Mouse (Mus musculus) left cerebral cortex, postnatal 14 days (tissue): ENCODE results near the gene Sipa1l3. TPM values are rescaled to one million over a fixed set of nuclear protein-coding genes. Genes with fewer than 3 reads are reported as not detected.
A peak's percentile ranks its signal among the peaks of the same experiment; 100 is the strongest.

Experiments used
- DNase-seq, 2 experiments: peaks; one replicate each; pipeline ENCODE4 v3.0.0; 2021 to 2022; ENCODE audit warnings: low spot score in 2 of 2, mixed read lengths in 1 of 2
- intact Hi-C: fragments of 180-260 bp; cut with DNase I; formaldehyde crosslinking; loops from one replicate; pipeline ENCODE4 v1.15.1; 2025
- total RNA-seq, 2 experiments: library from RNA; stranded (reverse); gene quantifications; 2 replicates each; pipeline ENCODE4 v1.2.3; 2021

Gene Sipa1l3
- total RNA-seq, 2 experiments from 2014 or later = 50.1 to 54.8 TPM

GRCm38 (mm10) chr7:29426056-29426455, 92.4 kb downstream of the Sipa1l3 start:
- DNase-seq = no peak
- intact Hi-C loops = no loop called here

DNA sequence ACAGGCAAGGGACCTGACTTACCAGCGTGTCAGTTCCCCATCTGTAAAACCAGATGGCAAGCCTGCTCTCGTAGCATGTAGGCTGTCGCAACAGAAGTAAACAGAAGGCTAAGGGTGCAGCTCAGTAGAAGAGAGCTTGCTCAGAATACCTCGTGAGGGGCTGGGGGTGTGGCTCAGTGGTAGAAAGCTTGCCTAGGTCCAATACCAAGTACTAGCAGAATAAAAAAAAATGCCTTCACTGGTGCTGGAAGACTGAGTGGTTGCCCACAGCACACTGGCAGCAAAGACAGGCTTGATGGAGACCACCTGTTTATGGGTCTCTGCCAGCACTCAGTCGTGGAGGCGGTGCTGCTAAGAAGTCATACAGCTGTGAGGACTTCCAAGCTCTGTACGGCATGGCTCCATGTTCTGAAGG, 93.0 kb downstream of the Sipa1l3 start:
- intact Hi-C loops = no loop called here
- DNase-seq = peak in 1 of 2 experiments; percentile 41

DNA sequence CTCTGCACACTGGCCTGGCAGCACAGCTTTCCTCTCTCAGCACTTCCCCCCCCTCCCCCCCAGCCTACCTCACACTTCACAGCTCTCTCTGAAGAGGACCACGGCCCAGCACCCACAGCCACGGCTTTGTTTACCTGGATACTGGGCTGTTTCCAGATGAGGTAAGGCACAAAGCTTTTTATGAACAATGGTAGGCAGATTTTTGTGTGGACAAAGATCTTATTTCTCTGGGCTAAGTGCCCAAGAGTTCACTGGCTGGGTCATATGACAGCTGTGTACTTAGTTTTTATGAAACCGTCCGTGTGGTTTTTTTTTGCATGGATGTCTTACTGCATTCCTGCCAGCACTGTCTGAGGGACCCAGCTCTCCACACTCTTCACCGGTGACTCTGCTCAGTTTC, 93.8 kb downstream of the Sipa1l3 start:
- intact Hi-C loops = no loop called here

GRCm38 (mm10) chr7:29421909-29422244, 96.6 kb downstream of the Sipa1l3 start:
- DNase-seq = no peak
- intact Hi-C loops = no loop called here

More for the DNA sequence above, 93.8 kb downstream of the Sipa1l3 start:
- DNase-seq = no peak

DNA sequence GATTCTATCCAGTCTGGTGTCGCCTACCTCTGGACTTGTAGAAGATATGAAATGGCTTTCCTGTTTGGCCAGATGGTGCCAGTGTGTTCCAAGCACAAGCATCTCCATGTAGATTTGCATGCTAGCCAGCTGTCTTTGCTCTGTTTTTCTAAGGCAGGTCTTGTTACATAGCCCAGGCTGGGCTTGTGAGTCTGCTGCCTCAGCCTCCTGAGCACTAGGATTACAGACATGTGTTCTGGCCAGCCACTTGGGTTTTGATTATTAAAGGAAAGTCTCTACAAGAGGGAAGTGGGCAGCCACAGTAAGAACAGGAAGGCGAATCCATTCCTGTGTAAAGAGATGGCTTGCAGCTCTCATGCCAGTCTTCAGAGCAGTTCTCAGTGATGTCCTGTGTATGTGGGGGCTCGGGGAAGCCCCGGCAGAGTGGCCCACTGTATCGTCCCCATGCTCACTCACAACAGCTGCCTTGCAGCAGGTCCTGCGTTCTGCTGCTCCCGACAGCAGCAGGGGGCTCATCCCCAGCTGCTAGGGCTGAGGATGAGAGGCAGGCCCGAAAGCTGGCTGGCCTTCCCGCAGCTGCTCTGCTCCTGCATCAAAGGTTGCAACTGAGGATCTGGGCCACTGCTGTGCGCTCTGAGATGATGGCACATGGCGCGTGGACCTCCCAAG, 97.1 kb downstream of the Sipa1l3 start:
- peak in 1 of 2 experiments; percentile 56 for DNase-seq
- intact Hi-C loops = no loop called here

DNA sequence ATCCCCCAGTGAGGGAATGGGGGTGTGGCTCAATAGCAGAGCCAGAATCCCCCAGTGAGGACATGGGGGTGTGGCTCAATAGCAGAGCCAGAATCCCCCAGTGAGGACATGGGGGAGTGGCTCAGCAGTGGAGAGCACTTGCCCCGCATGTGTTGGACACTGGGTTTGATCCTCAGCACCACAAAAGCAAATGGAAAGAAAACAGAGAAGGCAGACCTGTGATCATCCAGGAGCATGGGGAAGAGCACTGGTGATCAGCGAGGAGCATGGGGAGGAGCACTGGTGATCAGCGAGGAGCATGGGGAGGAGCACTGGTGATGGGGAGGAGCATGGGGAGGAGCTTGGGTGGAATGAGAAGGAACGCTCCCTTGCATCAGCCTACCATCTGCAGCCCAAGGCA, 98.6 kb downstream of the Sipa1l3 start:
- no peak for DNase-seq
- intact Hi-C loops = no loop called here

DNA sequence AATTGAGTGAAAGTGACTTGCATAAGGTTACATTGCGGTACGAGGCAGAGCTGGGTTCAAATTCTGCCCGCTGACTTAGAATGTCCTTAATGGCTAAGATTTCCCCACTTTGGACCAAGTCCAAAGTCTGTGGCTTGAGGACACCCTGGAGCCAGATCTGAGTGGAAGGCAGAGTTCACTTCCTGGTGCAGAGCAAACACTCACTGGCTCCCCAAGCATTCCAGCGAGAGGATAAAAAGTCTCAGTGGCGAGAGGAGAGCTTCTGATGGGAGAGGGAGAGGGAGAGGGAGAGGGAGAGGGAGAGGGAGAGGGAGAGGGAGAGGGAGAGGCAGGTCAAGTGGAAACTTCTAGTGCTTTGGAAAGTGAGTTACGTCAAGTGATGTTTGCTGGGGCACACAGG, 100.2 kb downstream of the Sipa1l3 start:
- intact Hi-C loops = no loop called here
- DNase-seq = no peak

DNA sequence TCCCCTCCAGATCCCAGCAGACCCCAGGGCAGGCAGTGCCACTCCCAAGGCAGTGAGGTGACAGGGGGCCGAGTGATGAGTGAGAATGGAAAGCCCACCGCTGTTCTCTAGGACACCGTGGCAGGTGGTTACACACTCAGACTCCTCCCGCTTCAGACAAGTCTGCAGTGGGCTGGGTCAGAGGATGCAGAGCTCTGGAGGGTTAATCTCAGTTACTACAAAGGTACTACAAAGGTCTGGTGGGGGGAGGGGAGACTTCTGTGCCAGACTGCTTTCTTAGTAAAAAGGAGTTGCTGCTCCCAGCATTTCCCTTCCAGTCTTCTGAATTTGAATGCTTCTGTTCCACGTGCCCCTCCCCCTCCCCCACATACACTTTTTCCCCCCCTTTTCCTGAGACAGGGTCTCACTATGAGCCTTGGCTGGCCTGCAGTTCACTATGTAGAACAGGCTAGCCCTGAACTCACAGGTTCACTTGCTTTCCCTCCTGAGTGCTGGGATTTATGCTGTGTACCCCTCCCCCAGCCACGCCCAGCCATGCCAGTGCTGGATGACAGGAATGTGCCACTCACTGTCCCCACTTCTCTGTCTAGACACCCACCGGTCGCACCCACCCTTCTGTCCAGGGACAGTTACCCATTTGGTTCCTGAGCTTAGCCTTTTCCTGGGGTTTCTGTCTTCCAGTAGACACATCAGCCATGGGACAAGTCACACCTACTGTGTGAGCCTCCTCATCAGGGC, 100.9 kb downstream of the Sipa1l3 start:
- no peak for DNase-seq
- intact Hi-C loops = no loop called here

GRCm38 (mm10) chr7:29416906-29417305, 101.5 kb downstream of the Sipa1l3 start:
- no peak for DNase-seq
- intact Hi-C loops = no loop called here

- DNase-seq = no peak
- intact Hi-C loops = no loop called here
Observed at GRCm38 (mm10) chr7:29411838-29412580, 106.4 kb downstream of the Sipa1l3 start.

GRCm38 (mm10) chr7:29411216-29411816, 107.1 kb downstream of the Sipa1l3 start:
- intact Hi-C loops = no loop called here
- DNase-seq = no peak

- intact Hi-C loops = no loop called here
- DNase-seq = no peak
Observed at GRCm38 (mm10) chr7:29410402-29410801, 108.0 kb downstream of the Sipa1l3 start.

DNA sequence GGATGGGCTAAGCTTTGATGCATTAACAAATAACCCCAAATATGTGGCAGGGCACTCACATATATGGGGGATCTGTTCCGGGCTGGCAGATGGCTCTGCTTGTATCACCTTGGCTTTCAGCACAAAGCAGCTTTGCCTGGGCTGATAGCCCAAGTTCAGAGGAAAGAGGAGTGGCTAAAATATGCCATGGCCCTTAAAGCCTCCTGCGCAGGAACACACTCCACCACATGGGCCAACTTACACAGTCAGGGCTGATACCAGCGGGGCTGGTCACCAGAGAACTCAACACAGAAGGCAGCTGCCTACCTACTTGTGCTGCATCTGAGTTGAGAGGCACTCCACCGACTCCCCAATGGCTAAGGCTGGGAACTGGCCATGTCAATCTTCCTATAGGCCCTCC, 111.6 kb downstream of the Sipa1l3 start:
- intact Hi-C loops = no loop called here

GRCm38 (mm10) chr7:29404126-29404525, 114.3 kb downstream of the Sipa1l3 start:
- intact Hi-C loops = no loop called here

More for the DNA sequence above, 111.6 kb downstream of the Sipa1l3 start:
- no peak for DNase-seq

GRCm38 (mm10) chr7:29402015-29402414, 116.4 kb downstream of the Sipa1l3 start:
- no peak for DNase-seq
- intact Hi-C loops = no loop called here

More at GRCm38 (mm10) chr7:29404126-29404525, 114.3 kb downstream of the Sipa1l3 start:
- no peak for DNase-seq

GRCm38 (mm10) chr7:29400451-29400850, 118.0 kb downstream of the Sipa1l3 start:
- intact Hi-C loops = no loop called here

GRCm38 (mm10) chr7:29399056-29399455, 119.4 kb downstream of the Sipa1l3 start:
- intact Hi-C loops = no loop called here

More at GRCm38 (mm10) chr7:29400451-29400850, 118.0 kb downstream of the Sipa1l3 start:
- DNase-seq = no peak

GRCm38 (mm10) chr7:29397486-29397885, 121.0 kb downstream of the Sipa1l3 start:
- no peak for DNase-seq
- intact Hi-C loops = no loop called here

More at GRCm38 (mm10) chr7:29399056-29399455, 119.4 kb downstream of the Sipa1l3 start:
- no peak for DNase-seq

DNA sequence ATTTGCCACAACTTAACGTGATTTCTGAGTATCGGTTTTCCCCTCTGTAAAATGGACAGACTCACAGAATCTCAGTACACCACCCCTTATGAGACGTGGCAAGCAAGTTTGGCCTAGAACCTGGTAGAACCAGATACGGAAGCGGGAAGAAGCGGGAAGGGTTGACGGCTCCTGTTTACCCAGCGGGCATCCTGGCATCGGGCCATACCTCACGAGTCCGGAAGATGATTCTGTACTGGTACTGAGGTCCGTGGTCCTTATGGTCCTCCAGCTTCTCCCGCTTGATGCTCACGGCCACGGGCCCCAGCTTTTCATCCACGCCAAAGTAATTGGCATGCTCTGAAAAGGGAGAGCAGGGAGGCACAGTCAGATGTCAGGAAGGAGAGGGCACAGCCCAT, 121.5 kb downstream of the Sipa1l3 start:
- no peak for DNase-seq
- intact Hi-C loops = no loop called here
